Mouse (Mus musculus): ENCODE results near the gene Zfp318.

DNA sequence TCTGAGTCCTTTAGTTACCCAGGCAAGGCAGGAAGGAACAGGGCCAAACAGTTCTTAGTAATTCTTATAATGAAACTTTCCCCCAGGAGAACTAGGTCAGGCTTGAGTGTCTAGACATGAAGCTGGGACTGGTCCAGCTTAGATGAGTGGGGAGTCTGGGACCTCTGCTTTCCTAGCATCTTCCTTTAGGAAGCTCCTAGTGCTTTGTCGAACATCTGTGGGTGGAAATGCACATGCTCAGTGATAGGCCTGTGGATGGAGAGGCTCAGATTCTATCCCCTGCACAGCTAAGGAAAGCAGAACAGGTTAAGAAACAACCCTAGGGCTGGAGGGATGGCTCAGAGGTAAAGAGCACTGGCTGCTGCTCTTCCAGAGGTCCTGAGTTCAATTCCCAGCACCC lies 11.1 kb downstream of the Zfp318 start:
- TF ChIP-seq CTCF (IDR thresholded peaks at IDR 0.05; ENCODE audit: low read depth), result no peak
- no peak for TF ChIP-seq EP300 (IDR thresholded peaks at IDR 0.05; ENCODE audit: low read depth)

Measured in liver, embryonic 14.5 days (tissue).